Mouse (Mus musculus) hindbrain, embryonic 14.5 days (tissue): ENCODE measurements around the gene Gm49354. TPM values are rescaled to one million over a fixed set of nuclear protein-coding genes. Genes with fewer than 3 reads are reported as not detected.

Source experiments
- ATAC-seq: fragments of 200-750 bp; cut with Nextera tagmentation; 2 replicates; pipeline ENCODE4 v1.8.0; 2017; ENCODE audit warnings: moderate number of reproducible peaks, mild to moderate bottlenecking, moderate TSS enrichment, moderate library complexity; ENCODE audit not compliant: low FRiP score
- DNase-seq: peaks from one replicate; pipeline ENCODE4 v3.0.0-alpha.2; 2015; ENCODE audit warnings: low spot score
- H3K27ac ChIP-seq: fragments of 300-500 bp; sonication (generic); 2 replicates; pipeline ENCODE4 v1.5.1; 2014; ENCODE audit warnings: mild to moderate bottlenecking, moderate library complexity
- H3K27me3 ChIP-seq: fragments of 300-500 bp; sonication (generic); 2 replicates; pipeline ENCODE4 v1.6.1; 2014; ENCODE audit warnings: mild to moderate bottlenecking, low read length, mixed read lengths; ENCODE audit not compliant: control insufficient read depth, insufficient read depth
- H3K36me3 ChIP-seq: fragments of 300-500 bp; sonication (generic); replicated peaks from 2 replicates; pipeline ENCODE4 v1.6.1; 2014; ENCODE audit not compliant: control insufficient read depth, insufficient read depth
- H3K4me1 ChIP-seq: fragments of 300-500 bp; sonication (generic); replicated peaks from 2 replicates; pipeline ENCODE4 v1.6.1; 2014; ENCODE audit warnings: antibody characterized with exemption, low read length, mixed read lengths; ENCODE audit not compliant: control insufficient read depth, insufficient read depth
- H3K4me2 ChIP-seq: fragments of 300-500 bp; sonication (generic); replicated peaks from 2 replicates; pipeline ENCODE4 v1.6.1; 2014; ENCODE audit warnings: mild to moderate bottlenecking, moderate library complexity
- H3K4me3 ChIP-seq: fragments of 300-500 bp; sonication (generic); replicated peaks from 2 replicates; pipeline ENCODE4 v1.5.1; 2014; ENCODE audit warnings: mild to moderate bottlenecking, low read length
- H3K9ac ChIP-seq: fragments of 300-500 bp; sonication (generic); 2 replicates; pipeline ENCODE4 v1.6.1; 2014
- H3K9me3 ChIP-seq: fragments of 300-500 bp; sonication (generic); 2 replicates; pipeline ENCODE4 v1.6.1; 2016; ENCODE audit warnings: low read length; ENCODE audit not compliant: control insufficient read depth
- WGBS: fragments of 180-500 bp; shearing (Covaris S2); extraction: QIAGEN DNeasy Blood & Tissue Kit; methylation state at CpG from one replicate; pipeline ENCODE4 v1.1.7; 2014; 5-methylcytosine and 5-hydroxymethylcytosine counted together
- polyA plus RNA-seq: library from polyadenylated mRNA; unstranded; fragments of >200 nt; fragmentation: Nextera tagmentation; extraction: Ambion mirVana; gene quantifications from 2 replicates; pipeline ENCODE4 v1.2.1, GENCODE M21; 2014

The Gm49354 gene
- polyA plus RNA-seq, 1 experiment from 2014 or later, result not detected

- Histone ChIP-seq H3K4me3 (peak overlapping the region; percentile 53), H3K9ac (peak overlapping the region; percentile 76), H3K27ac (peak overlapping the region; percentile 98), H3K9me3 (no peaks in the 10 kb centered on the region), H3K36me3 (peaks cover 35% of the 10 kb centered on the region), H3K4me2 (peak overlapping the region; percentile 65), H3K27me3 (no peaks in the 10 kb centered on the region), H3K4me1 (peaks cover 33% of the 10 kb centered on the region)
- DNase-seq (peak; percentile 28), ATAC-seq (no peak)
- 77% methylated on average over 9 of the region's 9 CpGs for WGBS
These were observed 11.2 kb downstream of the Gm49354 start for GRCm38 (mm10) chr13:59770847-59771246.

- Histone ChIP-seq H3K4me1 (peaks cover 33% of the 10 kb centered on the region), H3K9me3 (no peaks in the 10 kb centered on the region), H3K27ac (peak overlapping the region; percentile 98), H3K4me3 (peak overlapping the region; percentile 53), H3K9ac (peak overlapping the region; percentile 76), H3K27me3 (no peaks in the 10 kb centered on the region), H3K4me2 (peak overlapping the region; percentile 65), H3K36me3 (peaks cover 29% of the 10 kb centered on the region)
- under 1% methylated on average over 28 of the region's 28 CpGs for WGBS
- ATAC-seq (peak; percentile 87), DNase-seq (peak; percentile 90)
These were observed 11.9 kb downstream of the Gm49354 start for GRCm38 (mm10) chr13:59770164-59770562.

GRCm38 (mm10) chr13:59769296-59770163 is 12.5 kb downstream of the Gm49354 start, which contains the start of gene Isca1:
Gene Isca1 (minus strand): TSS chr13:59769810.
- WGBS, result under 1% methylated on average over 85 of the region's 91 CpGs
- Histone ChIP-seq H3K27ac (peak within 1 kb of the TSS; percentile 98), H3K9me3 (no peaks in the 10 kb centered on the region), H3K36me3 (peaks cover 23% of the 10 kb centered on the region), H3K4me1 (peaks cover 33% of the 10 kb centered on the region), H3K4me3 (peak within 1 kb of the TSS; percentile 53), H3K9ac (peak within 1 kb of the TSS; percentile 76), H3K27me3 (no peaks in the 10 kb centered on the region), H3K4me2 (peak within 1 kb of the TSS; percentile 75)
- ATAC-seq, result peak; percentile 97
- peak; percentile 99 for DNase-seq

DNA sequence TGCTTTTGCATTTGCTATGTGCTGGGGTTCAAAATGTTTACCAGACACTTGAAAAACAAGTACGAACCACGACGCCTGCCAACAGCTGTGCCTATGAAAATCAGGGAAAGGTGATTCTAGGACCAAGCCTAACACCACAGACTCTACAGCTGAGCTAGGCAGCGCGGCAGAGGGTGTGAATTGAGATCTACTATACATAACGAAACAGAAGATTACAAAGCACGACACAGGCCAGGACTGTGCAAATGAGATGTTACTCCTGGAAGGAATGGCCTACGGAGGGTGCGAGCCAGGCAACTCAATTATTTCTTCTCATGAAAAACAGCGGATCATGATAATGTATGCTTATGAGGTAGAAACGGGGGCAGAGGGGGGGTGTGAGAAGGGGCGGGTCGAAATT is 13.5 kb downstream of the Gm49354 start:
- Histone ChIP-seq H3K4me3 (peak overlapping the region; percentile 53), H3K9ac (peak overlapping the region; percentile 65), H3K9me3 (no peaks in the 10 kb centered on the region), H3K27me3 (no peaks in the 10 kb centered on the region), H3K36me3 (peaks cover 14% of the 10 kb centered on the region; the same call in 1 of the 2 replicates), H3K27ac (no peak overlapping the region), H3K4me1 (peaks cover 33% of the 10 kb centered on the region), H3K4me2 (peak overlapping the region; percentile 75)
- 39% methylated on average over 13 of the region's 13 CpGs for WGBS
- DNase-seq, result no peak
- ATAC-seq, result no peak

DNA sequence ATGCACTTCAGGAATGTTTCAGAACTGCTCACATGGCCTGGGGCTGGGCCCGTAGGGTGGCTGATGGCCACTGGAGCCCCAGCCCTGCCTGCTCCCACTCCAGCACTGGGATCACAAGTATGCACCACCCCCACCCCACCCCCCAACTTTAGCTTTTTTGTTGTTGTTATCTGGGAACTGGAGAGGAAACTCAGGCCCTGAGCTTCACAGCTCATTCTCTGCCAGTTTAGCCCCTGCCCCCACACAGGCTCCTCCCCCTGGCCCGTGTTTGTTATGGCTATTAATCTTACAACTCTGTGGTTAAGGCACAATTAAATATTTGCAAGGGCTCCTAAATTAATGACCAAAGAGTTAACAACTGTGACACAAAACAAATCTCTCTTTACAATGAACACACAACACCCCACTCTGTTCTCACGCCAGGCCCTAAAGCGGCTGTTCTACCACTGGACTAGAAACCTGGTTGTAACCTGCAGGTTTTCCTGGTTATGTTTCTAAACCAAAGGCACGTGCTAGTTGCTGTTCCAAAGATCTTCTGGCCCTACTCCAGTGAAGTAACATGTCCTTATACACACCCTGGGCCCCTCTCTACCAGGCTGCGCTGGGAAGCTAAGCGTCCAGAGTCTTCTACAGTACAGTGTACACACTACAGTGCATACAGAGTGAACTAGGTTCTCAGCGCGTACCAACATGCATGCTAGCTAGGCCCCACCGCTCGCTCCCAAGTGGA is 15.1 kb downstream of the Gm49354 start:
- no peak overlapping the region for H3K9ac ChIP-seq
- H3K27ac ChIP-seq, result no peak overlapping the region
- no peak for ATAC-seq

DNA sequence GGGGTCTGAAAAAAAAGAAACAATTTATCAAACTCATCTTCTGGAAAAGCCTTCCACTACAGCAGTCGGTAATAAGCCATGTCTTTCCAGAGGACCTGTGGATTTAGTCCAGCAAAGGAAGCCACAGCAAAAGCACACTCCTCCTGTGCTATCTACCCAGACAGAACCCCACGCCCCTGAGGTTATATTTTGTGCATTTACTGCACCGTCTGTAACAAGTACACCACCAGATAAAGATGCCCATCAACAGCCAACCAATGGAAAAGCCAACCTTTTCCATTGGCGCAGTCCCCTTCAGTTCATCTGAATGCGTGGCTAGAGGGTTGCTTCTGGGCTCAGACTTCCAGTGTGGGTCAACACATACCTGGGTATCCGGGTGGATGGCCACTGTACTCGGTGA is 19.3 kb downstream of the Gm49354 start:
- Histone ChIP-seq H3K4me1 (peaks cover 17% of the 10 kb centered on the region; the same call in 1 of the 2 replicates), H3K27me3 (no peaks in the 10 kb centered on the region), H3K4me3 (no peak overlapping the region), H3K9ac (no peak overlapping the region), H3K9me3 (no peaks in the 10 kb centered on the region), H3K4me2 (no peak overlapping the region), H3K36me3 (peaks cover 43% of the 10 kb centered on the region), H3K27ac (no peak overlapping the region)
- DNase-seq, result no peak
- no peak for ATAC-seq
- WGBS, result 93% methylated on average over 7 of the region's 7 CpGs

More for the DNA sequence above, 15.1 kb downstream of the Gm49354 start:
- peak overlapping the region; percentile 75 for H3K4me2 ChIP-seq
- H3K4me1 ChIP-seq, result peaks cover 33% of the 10 kb centered on the region
- no peaks in the 10 kb centered on the region for H3K27me3 ChIP-seq
- WGBS, result 69% methylated on average over 11 of the region's 11 CpGs
- no peak for DNase-seq
- peaks cover 5% of the 10 kb centered on the region for H3K36me3 ChIP-seq
- H3K4me3 ChIP-seq, result no peak overlapping the region
- no peaks in the 10 kb centered on the region for H3K9me3 ChIP-seq

DNA sequence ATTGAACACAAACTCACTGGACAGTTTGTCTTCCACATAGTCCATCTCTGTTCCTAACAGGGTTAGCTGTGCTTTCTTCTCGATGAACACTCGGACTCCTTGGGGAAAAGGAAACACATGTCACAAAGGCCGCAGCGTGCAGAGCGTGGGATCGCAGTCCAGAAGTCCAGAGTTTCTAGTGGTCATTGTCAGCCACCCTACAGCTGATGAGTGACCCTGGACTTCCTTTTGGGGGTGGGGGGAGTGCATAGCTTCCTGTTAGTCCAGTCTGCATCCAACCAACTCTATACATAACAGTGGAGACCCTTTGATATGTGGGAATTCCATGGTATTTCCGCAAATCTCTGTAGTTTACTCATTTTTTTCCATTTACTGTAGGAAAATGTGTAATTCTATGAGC is 25.1 kb downstream of the Gm49354 start:
- DNase-seq (no peak), ATAC-seq (no peak)

GRCm38 (mm10) chr13:59750310-59750709 is 31.7 kb downstream of the Gm49354 start:
- H3K27ac ChIP-seq, result no peak overlapping the region
- no peaks in the 10 kb centered on the region for H3K27me3 ChIP-seq
- 88% methylated on average over 12 of the region's 12 CpGs for WGBS
- ATAC-seq (no peak), DNase-seq (no peak)
- peaks cover 13% of the 10 kb centered on the region for H3K36me3 ChIP-seq
- H3K9ac ChIP-seq, result no peak overlapping the region
- H3K9me3 ChIP-seq, result no peaks in the 10 kb centered on the region
- H3K4me2 ChIP-seq, result no peak overlapping the region
- no peaks in the 10 kb centered on the region for H3K4me1 ChIP-seq
- no peak overlapping the region for H3K4me3 ChIP-seq

More for the DNA sequence above, 25.1 kb downstream of the Gm49354 start:
- Histone ChIP-seq H3K9ac (no peak overlapping the region), H3K9me3 (no peaks in the 10 kb centered on the region), H3K4me1 (no peaks in the 10 kb centered on the region), H3K4me3 (no peak overlapping the region), H3K27ac (no peak overlapping the region), H3K36me3 (peaks cover 63% of the 10 kb centered on the region), H3K27me3 (no peaks in the 10 kb centered on the region), H3K4me2 (no peak overlapping the region)
- WGBS, result 95% methylated on average over 7 of the region's 7 CpGs

- no peak for ATAC-seq
- H3K27ac ChIP-seq, result no peak within 1 kb of the TSS
- no peaks in the 10 kb centered on the region for H3K4me1 ChIP-seq
- WGBS, result 79% methylated on average over 9 of the region's 9 CpGs
- no peaks in the 10 kb centered on the region for H3K27me3 ChIP-seq
- no peaks in the 10 kb centered on the region for H3K9me3 ChIP-seq
- H3K36me3 ChIP-seq, result no peaks in the 10 kb centered on the region
- H3K9ac ChIP-seq, result no peak within 1 kb of the TSS
- no peak for DNase-seq
- H3K4me3 ChIP-seq, result no peak within 1 kb of the TSS
- H3K4me2 ChIP-seq, result no peak within 1 kb of the TSS
These were observed 35.3 kb downstream of the Gm49354 start, which contains the start of gene 1700014D04Rik for GRCm38 (mm10) chr13:59746711-59747110. Gene 1700014D04Rik (minus strand): TSS chr13:59746752.
